Mouse (Mus musculus) G1E (cell line): ENCODE results near the gene Rac1.

ENCODE experiments used
- CTCF ChIP-seq: IDR thresholded peaks from 2 replicates; pipeline ENCODE4 v1.5.1; 2012; ENCODE audit warnings: low read depth, low read length, inconsistent platforms, mixed read lengths
- GATA1 ChIP-seq: IDR thresholded peaks from 2 replicates; pipeline ENCODE4 v1.6.1; 2012; ENCODE audit warnings: borderline replicate concordance, low read length, inconsistent platforms, mixed read lengths
- GATA2 ChIP-seq: IDR thresholded peaks from 2 replicates; pipeline ENCODE4 v1.6.1; 2012; ENCODE audit warnings: low read depth, low read length, inconsistent platforms, borderline replicate concordance
- POLR2AphosphoS5 ChIP-seq: IDR thresholded peaks from 2 replicates; pipeline ENCODE4 v1.6.1; 2012; ENCODE audit warnings: low read depth, low read length, inconsistent platforms; ENCODE audit not compliant: insufficient replicate concordance
- TAL1 ChIP-seq: conservative IDR thresholded peaks from 2 replicates; pipeline ENCODE4 v1.6.1; 2012; ENCODE audit warnings: low read depth, low read length, inconsistent platforms, mixed read lengths

DNA sequence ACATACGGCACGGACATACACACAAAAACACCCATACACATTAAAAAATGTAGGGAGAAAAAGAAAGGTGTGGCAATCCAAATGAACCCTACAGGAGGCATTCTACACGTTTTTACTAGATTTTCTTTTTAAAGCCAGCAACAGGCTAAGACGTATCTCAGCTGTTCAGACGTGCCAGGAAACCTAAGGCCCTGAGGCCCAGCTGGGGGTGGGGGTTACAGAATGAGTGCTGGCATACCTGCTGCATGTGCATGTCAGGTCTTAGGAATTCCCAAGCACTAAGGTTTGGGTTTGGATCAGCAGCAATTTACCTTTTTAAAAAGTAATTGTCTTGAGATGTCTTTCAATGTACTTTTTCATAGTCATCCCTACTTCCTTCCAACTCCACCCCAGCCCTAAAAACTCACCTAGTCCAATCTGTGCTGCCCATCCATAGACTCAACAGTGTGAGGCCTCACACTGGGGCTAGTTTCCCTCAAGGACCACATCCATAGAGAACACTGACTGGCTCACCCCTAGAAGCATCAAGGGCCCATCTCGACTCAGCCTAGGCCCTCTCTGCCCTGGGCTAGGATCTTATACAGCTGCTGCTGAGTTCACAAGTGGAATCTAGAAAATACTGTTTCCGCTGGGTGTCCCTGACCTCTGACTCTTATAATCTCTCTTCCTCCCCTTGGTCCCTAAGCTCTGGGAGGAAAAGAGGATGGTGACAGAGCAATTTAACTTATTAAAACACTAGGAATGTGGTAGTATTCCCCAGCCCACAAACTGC, 2.2 kb downstream of the Rac1 start:
- no peak for TF ChIP-seq GATA1
- TF ChIP-seq GATA2 = no peak
- no peak for TF ChIP-seq CTCF
- TF ChIP-seq POLR2AphosphoS5 = no peak
- TF ChIP-seq TAL1 = no peak
